Mouse (Mus musculus) effector memory CD4-positive, alpha-beta T cell, adult 5 months (primary cell): Measurements from ENCODE around the gene Gm7075. TPM values are rescaled to one million over a fixed set of nuclear protein-coding genes. Genes with fewer than 3 reads are reported as not detected.

Experiments
- polyA plus RNA-seq: library from polyadenylated mRNA; unstranded; fragments of 100-300 nt; shearing (Covaris generic); gene quantifications from one replicate; pipeline ENCODE4 v1.2.1, GENCODE M21; 2017

The Gm7075 gene
- polyA plus RNA-seq: not detected

GRCm38 (mm10) chr10:63421739-63422735, at the start of gene Gm7075:
Gene Gm7075, minus strand, starts transcription at chr10:63421789.

GRCm38 (mm10) chr10:63429785-63430305, 8.3 kb upstream of the Gm7075 start, which contains the start of gene Ctnna3:
Gene Ctnna3, plus strand, starts transcription at chr10:63430098.

GRCm38 (mm10) chr10:63382372-63383279, 39.0 kb downstream of the Gm7075 start, which contains the start of gene Dnajc12:
Gene Dnajc12, plus strand, starts transcription at chr10:63382443.

GRCm38 (mm10) chr10:63381498-63382280, 39.9 kb downstream of the Gm7075 start, which contains the start of gene Sirt1:
Gene Sirt1, minus strand, starts transcription at chr10:63381704.

Other genes starting within 250 kb of the Gm7075 start
- 0.20 TPM for gene Mypn, start 217.8 kb downstream of the Gm7075 start, polyA plus RNA-seq
- gene Herc4, start 178.0 kb downstream of the Gm7075 start, polyA plus RNA-seq: 87.6 TPM
- gene Sirt1, start 40.1 kb downstream of the Gm7075 start, polyA plus RNA-seq: 31.6 TPM
- 11.1 TPM for gene Dnajc12, start 39.3 kb downstream of the Gm7075 start, polyA plus RNA-seq
- 0.21 TPM for gene Ctnna3, start 8.3 kb upstream of the Gm7075 start, polyA plus RNA-seq